Mouse (Mus musculus) liver, postnatal 0 days (tissue): Measurements from ENCODE around the gene Cym. TPM values are rescaled to one million over a fixed set of nuclear protein-coding genes. Genes with fewer than 3 reads are reported as not detected.

Experiments
- ATAC-seq: fragments of 200-750 bp; cut with Nextera tagmentation; 2 replicates; pipeline ENCODE4 v1.8.0; 2017; ENCODE audit warnings: mild to moderate bottlenecking, moderate library complexity
- DNase-seq: peaks from one replicate; pipeline ENCODE4 v3.0.0-alpha.2; 2016
- H3K27ac ChIP-seq: fragments of 300-500 bp; sonication (generic); 2 replicates; pipeline ENCODE4 v1.5.1; 2014; ENCODE audit warnings: antibody characterized with exemption, moderate library complexity, mild to moderate bottlenecking, low read depth
- H3K27me3 ChIP-seq: fragments of 300-500 bp; sonication (generic); 2 replicates; pipeline ENCODE4 v1.6.1; 2014; ENCODE audit warnings: low read length, control low read depth, mixed read lengths; ENCODE audit not compliant: insufficient read depth
- H3K36me3 ChIP-seq: fragments of 300-500 bp; sonication (generic); replicated peaks from 2 replicates; pipeline ENCODE4 v1.6.1; 2014; ENCODE audit warnings: mild to moderate bottlenecking, control low read depth, low read length, moderate library complexity, mixed read lengths; ENCODE audit not compliant: insufficient read depth
- H3K4me1 ChIP-seq: fragments of 300-500 bp; sonication (generic); 2 replicates; pipeline ENCODE4 v1.6.1; 2014; ENCODE audit warnings: antibody characterized with exemption, mild to moderate bottlenecking, control low read depth; ENCODE audit not compliant: insufficient read depth
- H3K4me2 ChIP-seq: fragments of 300-500 bp; sonication (generic); 2 replicates; pipeline ENCODE4 v1.6.1; 2014; ENCODE audit warnings: low read depth, mild to moderate bottlenecking, low read length, moderate library complexity, mixed read lengths
- H3K4me3 ChIP-seq: fragments of 300-500 bp; sonication (generic); 2 replicates; pipeline ENCODE4 v1.5.1; 2014; ENCODE audit warnings: low read depth, low read length
- H3K9ac ChIP-seq: fragments of 300-500 bp; sonication (generic); replicated peaks from 2 replicates; pipeline ENCODE4 v1.6.1; 2014; ENCODE audit warnings: mild to moderate bottlenecking, moderate library complexity
- H3K9me3 ChIP-seq: fragments of 300-500 bp; sonication (generic); 2 replicates; pipeline ENCODE4 v1.6.1; 2016; ENCODE audit warnings: mild to moderate bottlenecking, control low read depth, low read length, mixed read lengths
- CTCF ChIP-seq: sonication (generic); IDR thresholded peaks from 2 replicates; pipeline ENCODE4 v1.5.1; 2016; ENCODE audit warnings: antibody characterized with exemption, low read depth
- EP300 ChIP-seq: IDR thresholded peaks from 2 replicates; pipeline ENCODE4 v1.6.1; 2016; ENCODE audit warnings: antibody characterized with exemption, low read depth, mild to moderate bottlenecking
- WGBS: fragments of 180-500 bp; shearing (Covaris S2); extraction: QIAGEN DNeasy Blood & Tissue Kit; methylation state at CpG from one replicate; pipeline ENCODE4 v1.1.7; 2014; ENCODE audit not compliant: insufficient replicate concordance; 5-methylcytosine and 5-hydroxymethylcytosine counted together
- polyA plus RNA-seq: library from polyadenylated mRNA; unstranded; fragments of >200 nt; fragmentation: Nextera tagmentation; extraction: Ambion mirVana; gene quantifications from 2 replicates; pipeline ENCODE4 v1.2.1, GENCODE M21; 2015

Gene Cym
- polyA plus RNA-seq, 1 experiment from 2014 or later: 3.9 TPM

GRCm38 (mm10) chr3:107231202-107231601 lies 9.7 kb upstream of the Cym start:
- WGBS: 66% methylated on average over 4 of the region's 4 CpGs
- no peak for ATAC-seq

DNA sequence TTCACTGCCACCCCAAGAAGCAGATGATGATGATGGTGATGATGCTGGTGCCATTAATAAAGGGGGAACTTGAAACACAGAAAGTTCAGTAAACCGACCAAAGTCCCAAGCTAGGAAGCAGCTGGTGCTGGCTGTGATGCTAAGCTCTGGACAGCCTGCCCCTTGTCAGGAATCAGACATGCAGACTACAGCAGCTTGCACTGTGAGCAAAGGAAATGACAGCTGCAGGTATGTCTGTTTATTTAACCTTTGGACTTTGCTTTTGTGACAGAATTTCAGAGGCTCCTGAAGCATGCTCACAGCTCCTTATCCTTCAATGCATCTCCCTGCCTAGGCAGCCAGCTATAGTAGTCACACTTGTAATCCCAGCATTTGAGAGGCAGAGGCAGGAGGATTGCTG lies 9.0 kb upstream of the Cym start, which contains the start of gene A630076J17Rik:
Gene A630076J17Rik (plus strand): TSS at position 88 of the 400 bp plus-strand sequence.
- no peaks in the 10 kb centered on the region for H3K36me3 ChIP-seq
- ATAC-seq (no peak; the same call in 1 of the 2 replicates), DNase-seq (no peak)
- H3K27me3 ChIP-seq: no peaks in the 10 kb centered on the region
- H3K27ac ChIP-seq: peak within 1 kb of the TSS; percentile 80
- H3K4me2 ChIP-seq: peak within 1 kb of the TSS; percentile 26
- H3K4me1 ChIP-seq: peaks cover 4% of the 10 kb centered on the region; the same call in 1 of the 2 replicates
- TF ChIP-seq EP300: no peak
- no peak for TF ChIP-seq CTCF
- no peaks in the 10 kb centered on the region for H3K9me3 ChIP-seq
- H3K4me3 ChIP-seq: no peak within 1 kb of the TSS
- H3K9ac ChIP-seq: no peak within 1 kb of the TSS
- WGBS: 11% methylated on average over 1 of the region's 1 CpGs

More at GRCm38 (mm10) chr3:107231202-107231601, 9.7 kb upstream of the Cym start:
- Histone ChIP-seq H3K27me3 (no peaks in the 10 kb centered on the region), H3K9me3 (no peaks in the 10 kb centered on the region), H3K4me2 (no peak overlapping the region), H3K4me1 (peaks cover 4% of the 10 kb centered on the region; the same call in 1 of the 2 replicates), H3K36me3 (no peaks in the 10 kb centered on the region), H3K27ac (peak overlapping the region; percentile 31), H3K9ac (no peak overlapping the region), H3K4me3 (no peak overlapping the region)
- DNase-seq: no peak
- TF ChIP-seq EP300: no peak
- no peak for TF ChIP-seq CTCF

DNA sequence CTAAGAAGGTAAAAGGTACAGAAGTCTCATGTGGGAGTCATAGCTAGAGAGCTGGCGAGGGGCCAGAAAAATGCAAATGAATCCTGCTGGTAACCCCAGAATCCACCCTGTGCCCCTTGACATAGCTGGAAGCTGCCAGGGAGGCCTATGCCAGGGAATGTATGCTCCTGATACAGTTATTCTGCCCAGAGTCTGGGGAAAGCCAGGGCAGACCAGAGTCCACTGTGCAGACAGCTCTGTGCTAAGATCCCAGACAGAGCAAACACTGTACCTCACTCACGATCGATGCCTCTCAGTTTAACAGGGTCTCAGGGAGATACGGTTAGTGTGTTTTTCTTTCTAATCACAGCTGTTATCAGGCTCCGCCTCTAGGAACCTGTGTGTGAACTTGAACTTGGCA lies 8.3 kb upstream of the Cym start:
- 43% methylated on average over 5 of the region's 5 CpGs for WGBS
- ATAC-seq (peak; percentile 96), DNase-seq (peak; percentile 68)
- Histone ChIP-seq H3K4me3 (no peak overlapping the region), H3K27me3 (no peaks in the 10 kb centered on the region), H3K4me1 (peaks cover 4% of the 10 kb centered on the region; the same call in 1 of the 2 replicates), H3K4me2 (peak overlapping the region; percentile 26; the same call in 1 of the 2 replicates), H3K36me3 (no peaks in the 10 kb centered on the region), H3K9ac (no peak overlapping the region), H3K27ac (peak overlapping the region; percentile 80), H3K9me3 (no peaks in the 10 kb centered on the region)
- TF ChIP-seq EP300: peak; percentile 71
- no peak for TF ChIP-seq CTCF

GRCm38 (mm10) chr3:107229221-107229620 lies 7.7 kb upstream of the Cym start:
- Histone ChIP-seq H3K36me3 (no peaks in the 10 kb centered on the region), H3K4me1 (peaks cover 4% of the 10 kb centered on the region; the same call in 1 of the 2 replicates), H3K9ac (no peak overlapping the region), H3K4me3 (no peak overlapping the region), H3K9me3 (peaks cover 3% of the 10 kb centered on the region; the same call in 1 of the 2 replicates), H3K27me3 (no peaks in the 10 kb centered on the region), H3K4me2 (peak overlapping the region; percentile 15; the same call in 1 of the 2 replicates), H3K27ac (peak overlapping the region; percentile 80)
- no peak for TF ChIP-seq EP300
- TF ChIP-seq CTCF: no peak
- whole genome bisulfite sequencing: 56% methylated on average over 5 of the region's 5 CpGs
- ATAC-seq (no peak; the same call in 1 of the 2 replicates), DNase-seq (peak; percentile 34)

DNA sequence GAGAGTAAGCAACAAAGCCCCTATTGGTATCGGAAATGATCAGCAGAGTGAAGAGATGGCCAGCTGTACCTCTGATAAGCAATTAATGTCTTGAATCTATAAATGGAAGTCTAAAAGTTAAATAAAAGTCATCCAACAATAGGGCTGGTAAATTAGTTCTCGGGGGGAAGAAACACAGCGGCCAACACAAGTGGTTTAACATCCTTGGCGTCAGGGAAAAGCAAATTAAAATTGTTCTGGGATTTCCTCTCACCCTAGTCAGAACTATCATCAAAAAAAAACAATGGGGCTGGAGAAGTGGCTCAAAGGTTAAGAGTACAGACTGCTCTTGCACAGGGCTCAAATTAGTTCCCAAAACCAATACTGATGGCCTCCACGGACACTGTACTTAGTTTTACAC lies 4.3 kb upstream of the Cym start:
- Histone ChIP-seq H3K9ac (no peak overlapping the region), H3K9me3 (peaks cover 3% of the 10 kb centered on the region; the same call in 1 of the 2 replicates), H3K4me1 (peaks cover under 1% of the 10 kb centered on the region; the same call in 1 of the 2 replicates), H3K36me3 (no peaks in the 10 kb centered on the region), H3K4me2 (no peak overlapping the region), H3K4me3 (no peak overlapping the region), H3K27me3 (no peaks in the 10 kb centered on the region), H3K27ac (no peak overlapping the region)
- 74% methylated on average over 5 of the region's 5 CpGs for WGBS
- no peak for TF ChIP-seq EP300
- TF ChIP-seq CTCF: no peak
- ATAC-seq (no peak), DNase-seq (no peak)

DNA sequence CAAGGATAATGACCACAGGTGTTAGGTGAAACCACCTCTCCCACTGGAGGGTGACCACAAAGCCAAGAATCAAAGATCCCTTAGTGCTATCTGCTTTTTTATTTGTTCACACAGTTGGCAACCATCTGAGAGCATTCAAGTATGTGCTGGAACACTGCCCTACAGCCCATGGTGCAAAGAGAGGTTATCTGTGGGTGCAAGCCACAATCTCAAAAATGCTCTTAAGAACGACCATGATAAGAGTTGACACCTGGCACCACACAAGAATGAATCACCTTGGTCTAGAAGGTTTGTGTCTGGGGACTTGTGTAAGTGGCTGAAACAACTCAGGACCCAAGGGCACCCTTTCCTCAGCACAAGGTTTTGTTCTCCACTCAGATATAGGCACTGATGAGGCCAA lies 1.7 kb upstream of the Cym start:
- 62% methylated on average over 1 of the region's 1 CpGs for WGBS
- H3K4me3 ChIP-seq: no peak overlapping the region

More for the DNA sequence above, 1.7 kb upstream of the Cym start:
- H3K27me3 ChIP-seq: no peaks in the 10 kb centered on the region
- no peak overlapping the region for H3K27ac ChIP-seq
- no peaks in the 10 kb centered on the region for H3K36me3 ChIP-seq
- H3K4me2 ChIP-seq: no peak overlapping the region
- TF ChIP-seq EP300 (no peak), CTCF (no peak)
- peaks cover 3% of the 10 kb centered on the region; the same call in 1 of the 2 replicates for H3K9me3 ChIP-seq
- H3K9ac ChIP-seq: no peak overlapping the region
- no peaks in the 10 kb centered on the region for H3K4me1 ChIP-seq
- no peak for ATAC-seq
- DNase-seq: no peak
